Mouse (Mus musculus) embryo, embryonic 11.5 days (tissue): ENCODE measurements around the gene Man2b1.
A peak's percentile ranks its signal among the peaks of the same experiment; 100 is the strongest.

Experiments
- DNase-seq: peaks from one replicate; pipeline ENCODE4 v3.0.0-alpha.2; 2012; ENCODE audit warnings: low read depth, low spot score

The Man2b1 gene

GRCm38 (mm10) chr8:85083108-85083813 is at the start of gene Man2b1:
Gene Man2b1 (plus strand): TSS chr8:85083270.
- peak; percentile 51 for DNase-seq

- no peak for DNase-seq
Measured at GRCm38 (mm10) chr8:85033867-85034266, 49.2 kb upstream of the Man2b1 start.

DNA sequence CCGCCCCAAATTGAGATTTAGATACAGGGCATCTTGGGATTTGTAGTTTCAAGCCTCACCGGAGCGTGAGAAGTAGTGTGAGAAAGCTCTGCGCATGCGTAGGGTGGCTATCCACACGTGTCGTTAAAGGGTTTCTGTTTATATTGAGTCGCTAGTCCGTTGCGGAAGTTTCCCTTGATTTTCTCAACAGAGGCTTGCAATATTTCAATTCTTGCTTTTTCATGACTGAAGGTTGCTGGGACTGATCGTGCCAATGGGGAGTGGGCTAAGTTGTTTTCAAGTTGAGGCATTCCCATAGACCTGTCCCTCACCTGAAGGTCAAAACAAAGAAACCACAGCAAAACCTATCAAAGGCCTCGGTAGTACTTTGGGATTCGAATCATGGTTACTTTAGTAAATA is 48.3 kb upstream of the Man2b1 start:
- no peak for DNase-seq

DNA sequence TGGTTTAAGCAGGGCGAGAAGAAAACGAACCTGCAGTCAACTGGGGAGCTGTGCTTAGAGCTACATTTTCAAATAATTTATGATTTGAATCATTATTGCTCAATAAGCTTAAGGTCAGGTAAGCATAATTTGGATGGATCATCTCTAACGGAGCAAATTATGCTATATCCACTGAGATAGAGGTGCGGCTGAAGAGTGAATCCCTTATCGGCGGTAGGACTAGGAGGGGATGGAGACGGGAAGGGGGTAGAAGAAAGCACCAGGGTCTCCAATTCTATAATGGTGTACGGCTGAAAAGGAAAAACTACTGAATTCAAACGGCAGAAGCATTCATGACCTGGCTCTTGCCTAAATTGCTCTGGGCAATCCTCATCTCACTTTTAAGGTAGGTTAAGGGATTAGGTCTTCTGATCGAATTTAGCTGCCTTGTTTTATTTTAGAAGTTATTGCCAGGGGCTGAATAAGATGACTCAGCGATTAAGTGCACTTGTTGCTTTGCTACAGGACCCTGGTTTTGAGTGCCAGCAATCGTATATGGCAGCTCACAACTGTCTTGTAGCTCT is 47.8 kb upstream of the Man2b1 start:
- no peak for DNase-seq

DNA sequence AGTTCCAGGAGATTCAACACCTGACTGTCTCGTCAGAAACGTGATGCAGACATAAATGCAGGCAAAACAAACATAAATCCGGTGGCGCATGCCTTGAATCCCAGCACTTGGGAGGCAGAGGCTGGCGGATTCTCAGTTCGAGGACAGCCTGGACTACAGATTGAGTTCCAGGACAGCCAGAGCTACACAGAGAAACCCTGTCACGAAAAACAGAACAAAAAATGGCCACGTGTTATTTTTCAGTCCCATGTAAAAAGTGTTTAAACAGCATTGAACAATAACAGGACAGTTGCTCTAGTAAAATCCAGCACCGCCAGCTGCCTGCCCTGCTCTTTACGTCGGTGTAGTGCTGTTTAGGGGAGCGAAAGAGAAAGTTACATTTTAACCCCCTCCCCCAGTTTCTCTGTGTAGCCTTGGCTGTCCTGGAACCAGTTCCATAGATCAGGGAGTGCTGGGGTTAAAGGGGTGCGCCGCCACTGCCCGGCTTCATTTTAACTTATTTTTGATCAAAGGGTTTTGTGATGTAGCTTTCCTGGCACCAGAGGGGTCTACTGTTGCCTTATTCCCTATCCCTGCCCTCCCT is 47.3 kb upstream of the Man2b1 start:
- no peak for DNase-seq

- DNase-seq: no peak
Measured at GRCm38 (mm10) chr8:85036381-85036717, 46.7 kb upstream of the Man2b1 start.

GRCm38 (mm10) chr8:85036718-85037365 is 46.2 kb upstream of the Man2b1 start, which contains the start of gene Tnpo2:
Gene Tnpo2 (plus strand): TSS chr8:85036915.
- DNase-seq: peak; percentile 88

DNA sequence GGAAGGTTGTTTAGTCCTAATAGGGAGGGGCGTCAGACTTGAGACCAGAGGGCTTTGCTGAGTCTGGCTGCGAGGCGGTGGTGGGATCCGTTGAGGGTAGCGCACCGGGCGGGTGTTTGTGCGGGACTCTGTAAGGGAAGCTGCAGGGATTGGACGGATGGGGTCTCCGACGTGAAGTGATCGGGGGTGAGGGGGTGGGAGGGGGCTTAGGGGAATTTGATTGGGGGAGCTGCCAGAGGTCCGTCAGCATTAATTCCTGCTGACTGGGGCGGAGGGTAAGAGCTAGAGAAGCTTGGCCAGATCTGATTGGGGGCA is 45.7 kb upstream of the Man2b1 start:
- no peak for DNase-seq

- DNase-seq: no peak
Measured at GRCm38 (mm10) chr8:85037681-85038531, 45.2 kb upstream of the Man2b1 start.

GRCm38 (mm10) chr8:85043619-85044018 is 39.5 kb upstream of the Man2b1 start:
- no peak for DNase-seq

DNA sequence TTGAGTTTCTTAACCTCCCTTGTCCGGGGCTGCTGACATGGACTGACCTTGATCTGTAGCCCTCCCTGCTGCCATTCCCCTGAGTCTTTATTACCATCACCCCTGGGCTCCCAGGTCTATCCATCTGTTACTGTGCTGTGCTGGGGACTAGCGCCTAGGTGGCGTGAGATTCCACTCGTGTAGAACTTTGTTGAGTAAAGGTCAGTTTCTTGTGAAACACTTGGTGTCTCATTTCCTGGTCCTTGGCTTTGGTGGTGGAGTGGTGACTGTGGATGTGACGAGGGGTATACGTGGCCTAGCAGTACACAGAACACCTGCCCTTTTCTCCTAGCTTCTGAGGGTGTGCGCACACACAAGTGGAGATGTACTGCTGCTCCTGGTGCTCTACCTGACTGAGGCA is 25.7 kb upstream of the Man2b1 start:
- no peak for DNase-seq

- peak; percentile 88 for DNase-seq
Measured at GRCm38 (mm10) chr8:85059879-85060616, 23.0 kb upstream of the Man2b1 start, which contains the start of gene Fbxw9. Gene Fbxw9 (plus strand): TSS chr8:85060055.

GRCm38 (mm10) chr8:85062603-85063002 is 20.5 kb upstream of the Man2b1 start:
- no peak for DNase-seq

DNA sequence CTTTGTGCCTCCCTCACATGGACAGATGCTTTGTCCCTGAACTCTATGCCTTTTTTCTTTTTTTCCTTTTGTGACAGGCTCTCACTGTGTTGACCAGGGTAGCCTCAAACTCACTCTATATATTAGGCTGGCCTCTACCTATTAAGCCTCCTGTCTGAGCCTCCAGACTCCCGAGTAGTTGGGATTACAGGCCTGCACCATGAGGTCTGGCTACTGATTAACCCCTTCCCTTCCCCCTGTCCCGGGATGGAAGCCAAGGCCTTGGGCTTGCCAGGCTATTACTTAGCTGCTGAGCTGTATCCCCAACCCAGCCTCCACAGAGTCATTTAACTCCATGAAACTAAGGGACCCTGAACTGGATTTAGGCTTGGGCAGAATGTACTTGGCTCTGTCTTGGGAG is 17.9 kb upstream of the Man2b1 start:
- DNase-seq: no peak

DNA sequence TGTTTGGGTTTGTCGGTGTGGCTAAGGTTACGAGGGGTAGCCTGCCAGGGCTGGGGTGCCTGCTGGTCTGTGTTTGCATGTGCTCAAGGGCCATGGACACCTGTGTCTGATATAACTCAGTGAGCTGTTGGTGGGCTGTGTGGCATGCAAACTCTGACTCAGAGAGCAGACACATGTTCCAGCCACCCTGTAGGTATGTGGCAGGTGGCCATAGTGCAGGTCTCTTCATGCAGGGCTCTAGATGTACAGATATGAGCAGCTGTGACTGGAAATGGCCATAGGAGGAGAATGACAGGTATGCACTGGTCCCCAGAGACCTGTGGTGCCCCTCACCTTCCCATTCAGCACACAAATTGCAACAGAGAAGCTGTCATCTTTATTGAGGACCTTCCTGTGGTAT is 15.9 kb upstream of the Man2b1 start:
- DNase-seq: no peak

- no peak for DNase-seq
Measured at GRCm38 (mm10) chr8:85067982-85068381, 15.1 kb upstream of the Man2b1 start, which contains the start of gene Gm5741. Gene Gm5741 (minus strand): TSS chr8:85067982.

DNA sequence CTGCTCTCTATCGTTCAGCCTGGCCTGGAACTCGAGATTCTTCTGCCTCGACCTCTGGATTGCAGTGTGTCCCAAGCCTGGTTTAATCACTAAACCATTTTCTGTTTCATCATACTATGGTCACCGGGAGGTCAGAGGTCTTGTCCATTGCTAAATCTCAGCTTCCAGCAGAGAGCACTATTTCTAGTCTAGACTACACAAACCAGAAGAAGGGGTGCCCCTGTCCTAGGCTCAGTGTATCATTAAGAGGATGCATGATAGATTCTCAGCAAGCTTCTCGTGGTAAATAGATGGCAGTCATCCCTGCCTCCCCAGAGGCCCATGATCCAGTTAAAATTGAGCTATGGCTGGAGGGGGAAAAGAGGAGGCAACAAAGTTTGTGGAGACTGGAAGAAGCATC is 12.0 kb upstream of the Man2b1 start:
- no peak for DNase-seq

DNA sequence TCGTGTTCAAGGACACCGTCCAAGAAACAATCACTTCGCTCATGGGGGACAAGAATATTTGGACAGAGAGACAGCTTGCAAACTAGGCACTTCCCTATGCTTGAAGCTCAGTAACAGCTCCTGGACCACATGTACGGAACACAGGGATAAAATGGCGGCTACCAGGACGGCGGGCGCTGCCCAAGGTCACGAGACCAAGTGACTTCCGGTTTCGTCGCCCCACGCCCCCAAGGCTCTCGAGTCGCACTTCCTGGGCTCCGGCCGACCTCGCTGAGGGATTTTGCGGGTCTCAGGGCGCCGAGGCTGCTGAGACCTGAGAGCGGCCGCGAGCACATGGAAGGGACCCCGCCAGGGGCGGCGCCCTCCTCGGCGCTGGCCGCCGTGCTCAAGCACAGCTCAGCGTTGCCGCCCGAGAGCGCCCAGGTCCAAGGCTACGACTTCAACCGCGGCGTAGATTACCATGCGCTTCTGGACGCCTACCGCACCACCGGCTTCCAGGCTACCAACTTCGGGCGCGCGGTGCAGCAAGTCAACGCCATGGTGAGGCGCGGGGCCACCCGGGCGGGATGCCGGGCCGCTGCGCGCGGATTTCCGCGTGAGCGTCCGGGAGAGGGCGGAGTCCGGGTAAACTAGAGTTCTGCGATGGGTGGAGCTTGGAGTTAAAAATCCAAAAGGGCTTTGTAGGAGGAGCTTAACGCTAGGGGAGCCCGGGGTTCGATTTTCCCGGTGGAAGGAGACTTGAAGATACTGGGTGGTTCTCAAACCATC is 11.4 kb upstream of the Man2b1 start, which contains the start of gene Dhps:
TSS of gene Dhps (plus strand) at position 244 of the 768 bp plus-strand sequence.
- DNase-seq: peak; percentile 83

- DNase-seq: no peak
Measured at GRCm38 (mm10) chr8:85072364-85072929, 10.6 kb upstream of the Man2b1 start.

DNA sequence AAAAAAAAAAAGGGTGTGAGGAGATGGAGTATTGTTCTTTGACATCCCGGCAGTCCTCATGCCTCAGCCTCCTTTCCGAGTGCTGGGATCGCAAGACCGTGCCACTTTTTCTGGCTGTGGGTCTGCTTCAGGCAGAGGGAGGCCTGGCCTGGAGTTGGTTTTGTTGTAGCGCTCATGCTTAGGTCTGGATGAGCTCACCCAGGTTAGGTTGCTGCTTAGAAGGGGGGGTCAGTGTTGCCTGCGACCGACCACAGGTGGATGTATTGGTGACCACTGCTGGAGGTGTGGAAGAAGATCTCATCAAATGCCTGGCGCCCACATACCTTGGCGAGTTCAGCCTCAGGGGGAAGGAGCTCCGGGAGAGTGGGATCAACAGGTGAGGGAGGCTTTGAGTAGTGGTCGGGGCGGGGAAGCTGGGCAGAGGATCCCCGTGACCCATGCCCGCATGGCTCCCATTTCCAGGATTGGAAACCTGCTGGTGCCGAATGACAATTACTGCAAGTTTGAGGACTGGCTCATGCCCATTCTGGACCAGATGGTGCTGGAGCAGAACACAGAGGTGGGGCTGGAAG is 9.9 kb upstream of the Man2b1 start:
- no peak for DNase-seq
